Mouse (Mus musculus): ENCODE measurements around the gene Tenm4. TPM values are rescaled to one million over a fixed set of nuclear protein-coding genes. Genes with fewer than 3 reads are reported as not detected.
A peak's percentile ranks its signal among the peaks of the same experiment; 100 is the strongest.

Tenm4 gene
- total and polyA plus RNA-seq, 3 experiments, result 9.2 to 15.2 TPM; not detected in 1

GRCm38 (mm10) chr7:96552292-96552860 lies 381.3 kb downstream of the Tenm4 start:
- Histone ChIP-seq H3K9me3 (replicated peaks; ENCODE audit: insufficient read depth, low read length) (no peaks in the 10 kb centered on the region), H3K27me3 (ENCODE audit: control insufficient read depth in 1 of 2, insufficient read depth in 2 of 2, low read length in 2 of 2) (no peaks in the 10 kb centered on the region), H3K4me3 (ENCODE audit: control insufficient read depth in 1 of 2, insufficient read depth in 1 of 2, low read depth in 2 of 2, low read length in 2 of 2) (no peak overlapping the region), H3K9ac (ENCODE audit: control insufficient read depth, low read depth, low read length, poor library complexity, severe bottlenecking) (no peak overlapping the region), H3K27ac (ENCODE audit: control insufficient read depth, low read depth, low read length) (no peak overlapping the region), H3K79me2 (ENCODE audit: control insufficient read depth, insufficient read depth, low read length, poor library complexity) (no peaks in the 10 kb centered on the region), H3K36me3 (ENCODE audit: control insufficient read depth in 1 of 2, insufficient read depth in 2 of 2, low read length in 2 of 2) (no peaks in the 10 kb centered on the region), H3K4me1 (ENCODE audit: control insufficient read depth in 1 of 2, insufficient read depth in 2 of 2, low read length in 2 of 2) (no peaks in the 10 kb centered on the region)
- no peak for TF ChIP-seq ZNF384 (IDR thresholded peaks at IDR 0.05; ENCODE audit: low read depth, low read length)
- no peak for TF ChIP-seq ZMIZ1 (IDR thresholded peaks at IDR 0.05; ENCODE audit: low read depth, low read length)
- TF ChIP-seq CHD2 (IDR thresholded peaks at IDR 0.05; ENCODE audit: low read length), result no peak
- TF ChIP-seq NRF1 (IDR thresholded peaks at IDR 0.05; ENCODE audit: insufficient read depth, low read depth, low read length, poor library complexity, severe bottlenecking), result no peak
- TF ChIP-seq CHD1 (IDR thresholded peaks at IDR 0.05; ENCODE audit: low read depth, low read length), result no peak
- TF ChIP-seq ZC3H11A (IDR thresholded peaks at IDR 0.05; ENCODE audit: low read depth, low read length), result no peak
- no peak for TF ChIP-seq TCF12 (IDR thresholded peaks at IDR 0.05; ENCODE audit: low read depth, low read length)
- no peak for TF ChIP-seq TBP (IDR thresholded peaks at IDR 0.05; ENCODE audit: low read depth, low read length)
- TF ChIP-seq ZKSCAN1 (IDR thresholded peaks at IDR 0.05; ENCODE audit: low read depth, low read length), result no peak
- TF ChIP-seq ELF1 (IDR thresholded peaks at IDR 0.05; ENCODE audit: low read depth, low read length), result no peak
- no peak for TF ChIP-seq MXI1 (IDR thresholded peaks at IDR 0.05; ENCODE audit: low read depth, low read length)
- no peak for TF ChIP-seq RAD21 (IDR thresholded peaks at IDR 0.05; ENCODE audit: low read depth, low read length)
- TF ChIP-seq NELFE (IDR thresholded peaks at IDR 0.05; ENCODE audit: low read depth, low read length), result no peak
- no peak for TF ChIP-seq GABPA (IDR thresholded peaks at IDR 0.05; ENCODE audit: low read depth, low read length)
- TF ChIP-seq HCFC1 (IDR thresholded peaks at IDR 0.05; ENCODE audit: low read depth, low read length), result no peak
- no peak for DNase-seq (ENCODE audit: low read depth, low spot score)

GRCm38 (mm10) chr7:96554277-96554690 lies 383.2 kb downstream of the Tenm4 start:
- peak in 2 of 3 experiments; percentile 26 to 53; a peak in 5 of 6 replicates for TF ChIP-seq CTCF (IDR thresholded peaks at IDR 0.05 in 2 of 3, conservative IDR thresholded peaks at IDR 0.05 in 1 of 3; ENCODE audit: control insufficient read depth in 1 of 3, insufficient read depth in 1 of 3, low read depth in 2 of 3, low read length in 3 of 3, poor library complexity in 1 of 3, severe bottlenecking in 1 of 3)
- TF ChIP-seq SMC3 (IDR thresholded peaks at IDR 0.05; ENCODE audit: low read depth, low read length), result 0 out of 2 replicates have a peak, but pooled peaks have one; percentile 10
- TF ChIP-seq CHD2 (IDR thresholded peaks at IDR 0.05; ENCODE audit: low read length), result no peak
- no peak for TF ChIP-seq GATA1 (IDR thresholded peaks at IDR 0.05; ENCODE audit: low read depth, low read length)
- TF ChIP-seq RAD21 (IDR thresholded peaks at IDR 0.05; ENCODE audit: low read depth, low read length), result peak; percentile 6
- Histone ChIP-seq H3K4me1 (ENCODE audit: control insufficient read depth in 1 of 2, insufficient read depth in 2 of 2, low read length in 2 of 2) (no peaks in the 10 kb centered on the region), H3K27ac (ENCODE audit: control insufficient read depth, low read depth, low read length) (no peak overlapping the region), H3K79me2 (ENCODE audit: control insufficient read depth, insufficient read depth, low read length, poor library complexity) (no peaks in the 10 kb centered on the region), H3K9ac (ENCODE audit: control insufficient read depth, low read depth, low read length, poor library complexity, severe bottlenecking) (no peak overlapping the region), H3K4me3 (ENCODE audit: control insufficient read depth in 1 of 2, insufficient read depth in 1 of 2, low read depth in 2 of 2, low read length in 2 of 2) (no peak overlapping the region), H3K27me3 (ENCODE audit: control insufficient read depth in 1 of 2, insufficient read depth in 2 of 2, low read length in 2 of 2) (no peaks in the 10 kb centered on the region), H3K36me3 (ENCODE audit: control insufficient read depth in 1 of 2, insufficient read depth in 2 of 2, low read length in 2 of 2) (no peaks in the 10 kb centered on the region), H3K9me3 (replicated peaks; ENCODE audit: insufficient read depth, low read length) (no peaks in the 10 kb centered on the region)
- DNase-seq (ENCODE audit: low read depth, low spot score), result no peak
